Mouse (Mus musculus) kidney, postnatal 36 days (tissue): ENCODE measurements around the gene Cbx5.

Source experiments
- DNase-seq, 2 experiments: peaks; one replicate each; pipeline ENCODE4 v3.0.0; 2021 to 2022; ENCODE audit warnings: mixed read lengths in 2 of 2

The Cbx5 gene

DNA sequence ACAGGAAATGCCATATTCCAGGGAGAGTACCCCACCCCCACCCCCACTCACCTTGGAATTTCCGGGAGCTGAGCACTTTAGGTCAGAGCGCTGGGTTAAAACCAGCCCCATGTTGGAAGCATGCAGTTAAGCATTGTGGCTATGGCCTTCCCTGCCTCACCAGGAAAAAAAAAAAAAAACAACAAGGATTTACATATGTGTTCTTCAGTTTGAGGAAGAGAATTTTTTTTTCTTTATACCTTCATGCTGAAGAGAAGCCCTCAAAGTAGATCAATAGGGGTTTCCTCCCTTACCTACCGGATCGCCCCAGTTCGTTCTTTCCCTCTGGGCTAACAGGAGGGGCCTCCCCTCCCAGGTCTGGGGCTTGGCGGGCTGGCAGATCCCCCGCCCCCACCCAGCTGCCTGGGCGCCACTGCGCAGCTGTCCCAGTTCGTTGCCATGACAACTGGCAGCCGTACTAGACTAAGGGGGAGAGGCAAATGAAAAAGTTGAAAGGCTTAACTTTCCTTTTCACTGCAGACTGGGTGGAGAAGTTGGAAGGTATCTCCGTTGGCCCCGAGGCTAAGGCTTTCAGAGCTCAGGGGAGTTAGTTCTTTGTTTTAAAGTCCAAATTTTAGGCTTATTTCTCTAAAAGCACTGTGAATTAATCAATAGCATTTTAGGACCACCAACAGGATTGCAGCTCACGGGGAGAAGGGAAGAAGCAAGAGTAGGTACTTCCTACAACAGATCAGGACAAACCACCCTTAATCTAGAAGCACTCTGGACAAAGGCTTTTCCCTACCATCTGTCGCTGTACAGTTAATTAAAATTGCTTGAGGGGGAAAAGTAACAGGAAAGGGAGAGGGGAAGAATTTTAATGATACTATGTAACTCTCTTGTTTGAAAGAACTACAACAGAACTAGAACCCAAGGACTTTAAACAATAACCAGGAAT is 24.4 kb downstream of the Cbx5 start:
- DNase-seq = peak; percentile 92

DNA sequence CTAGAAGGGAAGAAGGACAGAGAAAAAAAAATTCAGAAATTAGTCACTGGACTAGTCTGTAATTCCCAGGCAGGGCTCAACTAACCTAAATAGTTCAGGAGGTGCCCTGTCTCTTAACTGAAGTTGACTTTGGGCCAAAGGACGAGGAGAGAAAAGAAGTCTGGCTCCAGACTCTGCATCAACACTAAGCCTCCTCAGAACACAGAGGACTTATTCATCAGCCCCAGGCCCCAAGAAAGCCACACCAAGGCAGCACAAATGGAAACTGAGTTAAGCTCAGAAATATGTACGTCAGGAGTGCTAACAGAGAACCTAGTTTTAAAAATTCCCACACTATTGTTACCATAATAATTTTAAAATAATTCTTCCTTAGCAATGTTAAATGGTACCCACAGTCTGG is 25.5 kb downstream of the Cbx5 start:
- DNase-seq = no peak

DNA sequence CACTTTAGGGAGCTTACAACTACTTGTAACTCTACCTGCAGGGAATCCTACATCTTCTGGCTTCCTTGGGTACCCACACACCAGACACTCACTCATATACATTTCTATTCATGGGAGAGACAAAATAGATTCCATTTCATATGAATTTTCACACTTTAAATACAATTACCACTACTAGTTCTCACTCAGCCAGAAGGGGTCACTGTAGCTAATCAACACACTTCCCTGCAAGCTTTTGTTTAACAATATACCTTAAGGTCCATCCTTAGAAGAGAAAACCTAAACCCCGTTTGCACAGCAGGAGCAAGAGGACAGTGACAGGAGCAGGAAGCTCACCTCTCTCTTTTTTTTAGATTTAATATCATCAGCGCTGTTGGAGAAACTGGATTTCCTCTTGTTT is 34.5 kb downstream of the Cbx5 start:
- peak; percentile 32 to 43 for DNase-seq

DNA sequence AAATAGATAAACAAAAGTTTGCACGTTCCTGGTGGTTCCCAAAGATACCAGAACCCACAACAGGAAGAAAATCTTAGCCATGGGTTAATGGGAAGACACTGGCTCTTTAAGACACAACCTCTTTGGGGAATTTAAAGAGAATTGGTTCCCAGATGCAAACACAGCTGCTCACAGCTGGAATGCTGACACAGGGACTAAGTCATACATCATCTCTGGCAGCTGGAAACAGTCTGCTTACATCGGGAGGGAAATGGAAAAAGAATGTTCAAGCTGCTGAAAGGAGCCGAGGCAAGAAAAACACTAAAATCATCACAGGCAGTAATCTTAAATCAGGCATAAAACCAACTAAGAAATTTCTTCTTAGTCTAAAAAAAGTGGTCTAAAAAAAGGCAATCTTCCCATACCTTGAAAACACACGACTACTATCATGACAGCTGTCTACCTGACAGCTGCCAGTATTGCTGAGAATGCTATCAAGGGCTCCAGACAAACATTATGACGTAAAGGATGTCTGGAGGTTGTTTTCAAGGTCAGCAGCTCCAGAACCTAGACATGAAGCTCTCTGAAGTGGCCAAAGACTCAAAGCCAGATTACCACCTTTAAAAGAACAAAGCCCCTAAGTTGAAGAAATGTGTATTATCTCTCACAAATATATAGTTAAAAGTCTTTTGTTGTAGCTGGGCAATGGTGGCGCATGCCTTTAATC is 37.4 kb downstream of the Cbx5 start:
- peak; percentile 59 to 74 for DNase-seq

DNA sequence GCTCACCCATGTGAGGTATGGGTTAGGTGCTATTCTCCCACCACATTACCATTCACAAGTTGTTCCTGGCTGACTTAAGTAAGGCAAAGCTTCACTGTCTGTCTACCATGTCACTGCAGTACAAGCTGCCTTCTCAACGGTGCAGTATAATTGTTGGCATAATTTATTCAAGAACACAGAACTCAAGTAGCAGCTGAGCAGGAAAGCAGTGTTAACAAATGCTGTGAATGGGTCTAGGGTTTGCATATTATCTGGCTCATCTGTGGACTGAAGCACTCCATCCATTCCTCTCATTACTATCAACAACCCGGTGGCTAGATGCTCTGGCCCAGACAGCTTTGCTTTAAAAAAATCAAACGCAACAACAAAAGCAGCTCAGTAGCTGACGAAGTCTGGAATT is 41.8 kb downstream of the Cbx5 start:
- no peak for DNase-seq

DNA sequence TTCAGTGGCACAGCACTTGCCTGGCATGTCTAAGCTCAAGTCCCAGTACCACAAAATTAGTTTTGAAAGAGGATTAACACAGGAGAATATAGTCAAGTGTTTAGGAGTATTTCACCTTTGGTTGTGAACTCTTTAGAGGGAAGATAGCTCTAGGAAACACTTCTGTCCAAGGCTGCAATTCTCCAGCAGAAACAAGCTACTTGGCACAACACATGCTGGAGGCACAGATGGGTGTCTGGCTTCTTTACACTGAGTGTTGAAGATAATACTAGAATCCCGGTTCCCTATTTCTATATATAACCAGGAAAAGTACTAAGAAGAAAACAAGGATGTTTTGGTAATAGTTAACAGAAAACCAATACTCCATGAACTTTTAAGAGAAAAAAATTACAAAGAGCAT is 42.8 kb downstream of the Cbx5 start:
- no peak for DNase-seq

DNA sequence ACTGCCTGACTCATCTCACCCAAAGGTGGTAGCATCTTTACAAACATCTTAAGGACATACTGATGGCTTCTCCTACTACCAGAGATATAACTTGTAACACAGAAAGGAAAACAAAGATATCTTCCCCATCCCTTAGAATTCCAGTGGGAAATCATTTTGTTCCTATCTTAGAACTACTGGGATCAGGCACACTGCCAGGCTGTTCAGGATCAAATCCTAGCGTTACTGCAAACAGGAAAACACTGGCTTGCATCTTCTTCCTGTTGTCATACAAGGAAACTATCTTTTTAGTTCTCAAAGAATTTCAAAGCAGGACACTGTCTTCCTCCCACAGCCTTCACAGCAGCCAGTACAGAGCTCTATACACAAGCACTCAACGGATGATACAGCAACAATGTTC is 46.0 kb downstream of the Cbx5 start:
- peak; percentile 83 to 85 for DNase-seq

DNA sequence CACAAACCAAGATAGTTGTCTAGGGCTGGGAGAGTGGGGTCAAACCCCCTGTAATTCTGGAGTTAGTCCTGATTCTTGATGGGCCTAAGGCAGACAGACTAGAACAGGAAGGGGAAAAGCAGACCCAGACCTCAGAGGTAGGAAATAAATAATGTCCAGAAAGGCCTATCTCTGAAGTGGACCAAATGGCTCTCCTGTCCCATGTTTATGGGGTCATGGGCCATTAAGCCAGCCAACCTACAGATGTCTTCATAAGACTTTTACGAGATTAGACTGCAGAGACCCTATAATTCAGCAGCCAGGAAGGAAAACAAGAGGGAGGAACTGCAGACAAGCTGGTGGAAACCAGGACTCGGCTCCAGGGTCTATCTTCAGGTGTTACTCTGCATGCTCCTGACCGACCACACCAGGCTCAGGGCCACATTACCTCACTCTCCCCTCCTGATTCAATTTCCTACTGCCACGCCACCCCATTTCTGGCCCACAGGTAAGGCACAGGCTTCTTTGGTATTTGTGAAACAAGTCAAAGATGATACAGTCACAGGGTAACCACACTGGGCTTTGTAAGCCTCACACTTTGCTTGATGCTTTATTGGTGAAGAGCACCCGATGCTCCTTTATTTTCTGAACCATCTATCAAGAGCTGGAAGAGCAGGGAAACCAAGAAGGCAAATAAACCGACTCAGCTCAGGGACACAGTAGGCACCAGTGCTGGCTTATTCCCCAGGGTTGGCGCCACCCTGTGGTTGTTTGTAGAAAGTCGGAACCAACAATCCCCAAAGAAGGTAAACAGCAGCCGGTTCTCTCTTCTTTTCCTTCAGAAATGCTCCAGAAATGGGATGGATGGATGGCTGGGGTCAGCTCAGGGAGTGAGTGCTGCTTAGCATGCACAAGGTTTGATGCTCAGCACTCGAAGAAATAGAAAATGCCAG is 48.8 kb downstream of the Cbx5 start:
- DNase-seq = peak; percentile 31 to 83

DNA sequence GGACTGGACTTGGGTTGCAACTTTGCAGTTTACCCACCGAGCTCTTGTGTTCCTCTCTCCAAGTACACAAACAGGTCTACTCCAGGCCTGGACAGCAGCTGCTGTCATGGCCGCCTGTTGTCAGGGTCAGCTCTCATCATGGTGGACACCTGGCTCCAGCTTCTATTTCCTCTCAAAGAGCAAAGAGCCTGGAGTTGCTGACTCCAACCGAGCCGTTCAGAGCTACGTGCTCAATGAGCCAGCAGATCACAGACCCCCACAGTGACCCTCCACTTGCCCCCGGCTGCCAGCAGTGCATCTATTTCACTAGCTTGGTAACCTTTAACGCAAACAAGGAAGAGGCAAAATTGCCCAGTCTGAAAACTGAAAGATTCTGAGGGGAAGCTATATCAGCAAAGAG is 49.5 kb downstream of the Cbx5 start:
- no peak for DNase-seq

DNA sequence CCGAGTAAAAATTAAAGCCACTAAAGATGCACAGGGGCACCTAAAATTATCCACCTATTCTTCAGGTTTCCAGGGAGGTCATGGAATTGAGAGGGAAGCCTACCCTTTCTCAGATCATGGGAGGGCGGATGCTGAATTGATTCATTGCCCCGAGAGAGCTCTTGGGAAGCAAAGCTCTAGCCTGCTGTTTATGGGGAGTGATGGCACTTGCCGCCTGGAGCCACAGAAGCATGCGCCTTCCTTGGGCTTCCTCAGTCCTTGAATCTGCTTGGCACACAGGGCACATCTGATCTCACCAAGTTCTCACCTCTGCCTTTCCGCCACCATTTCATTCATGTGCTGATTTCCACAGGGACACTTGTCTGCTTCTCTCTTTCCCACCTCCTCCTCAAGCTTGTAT is 51.8 kb downstream of the Cbx5 start:
- DNase-seq = no peak

DNA sequence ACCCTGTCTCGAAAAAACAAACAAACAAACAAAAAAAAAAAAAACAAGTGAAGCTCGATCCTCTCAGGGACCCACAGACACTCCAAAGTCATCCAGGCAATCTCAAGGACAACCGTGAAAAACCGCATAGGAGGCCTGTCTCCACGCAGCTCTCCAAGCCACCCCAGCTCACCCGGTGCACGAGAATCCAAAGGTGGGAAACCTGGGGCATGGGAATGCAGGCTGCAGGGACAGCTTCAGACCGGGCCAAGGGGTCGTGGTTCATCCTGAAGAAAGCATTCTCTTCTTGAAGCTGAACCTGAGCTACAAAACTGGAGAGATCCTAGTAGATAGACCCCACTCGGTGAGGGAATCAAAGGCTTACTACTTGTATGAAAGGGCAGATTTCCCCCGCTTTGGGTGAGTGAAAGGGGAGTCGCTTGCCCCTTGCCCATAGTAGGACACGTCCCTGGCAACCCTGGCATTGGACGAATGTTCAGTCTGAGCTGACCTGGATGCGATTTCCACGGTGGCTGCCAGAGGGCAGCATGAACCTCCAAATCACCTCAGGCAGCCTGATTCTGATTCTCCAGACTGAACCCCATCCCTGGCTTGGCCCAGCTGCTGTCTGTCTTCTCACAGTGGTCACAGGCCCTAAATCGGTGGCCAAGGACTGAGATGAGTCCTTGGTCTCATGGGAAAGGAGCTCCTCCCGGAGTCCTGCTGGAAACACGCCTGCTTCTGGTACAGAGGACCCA is 54.0 kb downstream of the Cbx5 start:
- peak; percentile 54 to 82 for DNase-seq

DNA sequence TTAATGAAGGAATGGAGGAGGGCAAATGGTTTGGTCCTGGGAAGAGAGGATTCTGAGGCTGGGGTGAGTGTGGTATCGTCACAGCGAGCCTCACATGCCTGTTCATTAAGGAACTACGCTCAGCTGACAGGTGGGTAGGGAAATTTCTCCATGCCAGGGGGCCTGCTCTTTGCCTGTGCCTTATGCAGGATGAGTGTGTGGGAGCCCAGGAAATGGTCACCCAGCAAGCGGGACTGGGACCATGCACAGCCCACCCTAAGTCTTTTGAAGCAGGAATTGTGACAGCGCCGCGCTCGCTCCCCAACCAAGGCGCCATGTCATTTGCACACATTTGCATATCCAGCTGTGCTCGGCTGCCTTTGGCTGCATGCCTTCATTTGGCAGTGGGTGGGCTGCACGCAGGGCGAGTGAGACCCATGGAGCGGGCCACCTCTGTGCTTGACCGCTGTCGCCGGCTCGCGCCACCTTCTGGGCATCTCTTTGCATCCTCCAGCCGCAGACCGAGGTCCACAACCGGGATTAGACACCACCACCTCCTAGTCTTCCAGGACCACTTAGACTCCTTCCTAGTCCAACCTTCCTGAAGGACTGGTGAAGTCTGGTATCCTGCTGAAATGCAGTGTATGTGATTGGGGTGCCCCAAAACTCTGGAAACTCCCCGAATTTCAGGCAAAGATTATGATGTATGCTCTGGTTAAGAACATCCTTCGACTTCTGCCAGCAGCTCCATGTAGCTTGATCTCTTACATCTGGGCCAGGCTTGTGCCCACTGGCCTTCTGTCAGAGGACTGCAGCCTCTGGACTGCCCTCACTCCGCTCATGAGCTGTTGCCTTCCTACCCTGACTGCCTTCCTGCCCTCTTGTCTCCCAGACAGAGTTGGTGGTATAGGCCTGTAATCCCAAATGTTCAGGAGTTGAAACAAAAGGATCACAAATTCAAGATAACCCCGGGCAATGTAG is 55.7 kb downstream of the Cbx5 start:
- DNase-seq = peak in 1 of 2 experiments; percentile 59

DNA sequence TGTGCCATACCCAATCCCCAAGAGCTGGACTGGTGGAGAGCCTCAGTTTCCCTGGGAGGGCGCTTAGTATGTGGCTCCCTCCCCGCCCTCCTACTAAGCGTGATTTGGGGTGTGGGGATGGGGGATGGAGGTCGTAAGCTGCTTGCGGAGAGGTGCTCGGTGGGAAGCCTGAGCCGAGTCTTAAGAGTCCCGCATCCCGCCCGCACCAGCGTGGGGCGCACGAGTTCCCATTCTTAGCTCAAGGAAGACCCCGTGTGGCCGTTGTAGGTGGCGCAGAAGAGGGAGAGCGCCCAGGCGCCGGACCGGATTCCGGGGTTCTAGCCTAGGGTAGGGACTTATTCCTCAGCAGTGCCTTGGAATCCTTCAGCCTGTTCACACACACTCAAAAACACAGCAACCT is 56.5 kb downstream of the Cbx5 start:
- DNase-seq = peak; percentile 68 to 85

DNA sequence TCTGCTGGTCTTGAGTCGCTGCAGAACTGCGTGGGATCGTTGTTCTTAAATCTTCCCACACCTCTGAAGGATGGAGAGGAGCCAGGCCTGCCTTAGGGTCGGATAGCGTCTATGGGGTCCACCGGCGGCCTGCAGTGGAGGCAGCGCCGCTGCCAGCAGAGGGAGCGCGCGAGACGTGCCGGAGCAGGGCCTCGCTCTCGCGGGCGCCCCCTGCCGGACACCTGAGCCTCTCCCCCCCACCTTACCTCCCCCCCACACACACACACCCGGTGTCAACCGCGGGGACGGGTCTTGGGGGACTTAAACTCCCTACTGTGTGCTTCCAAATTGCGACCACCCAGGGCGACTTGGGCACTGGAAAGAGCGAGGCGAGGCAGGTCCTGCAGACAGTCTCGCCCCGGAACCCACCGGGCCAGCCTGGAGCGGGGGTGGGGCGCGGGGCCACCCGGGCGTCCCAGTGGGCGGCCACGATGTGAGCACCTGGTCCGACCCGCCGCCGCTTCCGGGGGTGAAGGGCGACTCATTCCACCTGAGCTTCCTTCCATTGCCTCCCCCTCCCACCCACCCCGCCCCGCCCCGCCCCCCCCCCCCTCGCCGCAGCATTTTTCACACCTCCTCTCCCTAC is 57.3 kb downstream of the Cbx5 start:
- peak; percentile 79 to 97 for DNase-seq

DNA sequence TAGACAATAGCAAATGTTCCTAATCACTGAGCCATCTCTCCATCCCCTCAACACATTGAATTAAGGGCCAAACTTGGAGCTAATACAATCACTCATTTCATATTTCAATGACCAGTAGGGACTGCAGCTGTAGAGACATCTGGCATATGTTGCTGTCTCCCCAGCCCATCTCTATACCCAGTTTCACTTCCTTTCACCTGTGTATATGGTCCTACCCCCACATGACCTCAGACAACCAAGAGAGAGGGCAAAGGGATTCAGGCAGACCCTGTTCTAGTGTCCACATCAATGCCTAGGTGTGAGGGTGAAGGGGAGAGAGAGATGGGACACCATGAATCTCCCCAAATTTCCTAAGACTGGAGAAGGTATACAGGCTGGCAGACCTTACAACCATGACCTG is 59.2 kb downstream of the Cbx5 start:
- no peak for DNase-seq

DNA sequence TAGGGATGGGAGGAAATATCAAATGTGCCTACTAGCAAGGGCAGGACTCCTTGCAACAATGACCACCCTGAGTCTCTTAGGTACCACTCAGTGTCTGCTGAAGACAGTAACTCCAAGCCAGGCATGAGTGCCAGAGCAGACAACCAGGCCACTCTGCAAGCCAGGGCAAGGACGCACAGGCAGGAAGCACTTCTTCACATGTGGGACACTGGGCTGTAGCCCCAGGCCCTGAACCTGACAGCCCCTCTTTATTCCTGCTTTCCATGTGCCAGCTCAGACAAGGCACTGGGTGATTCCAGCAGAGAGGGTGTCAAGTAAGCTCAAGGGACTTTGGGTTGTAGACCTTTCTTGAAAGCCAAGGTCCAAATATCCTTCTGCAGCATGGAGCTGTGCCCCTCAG is 60.8 kb downstream of the Cbx5 start:
- DNase-seq = no peak

DNA sequence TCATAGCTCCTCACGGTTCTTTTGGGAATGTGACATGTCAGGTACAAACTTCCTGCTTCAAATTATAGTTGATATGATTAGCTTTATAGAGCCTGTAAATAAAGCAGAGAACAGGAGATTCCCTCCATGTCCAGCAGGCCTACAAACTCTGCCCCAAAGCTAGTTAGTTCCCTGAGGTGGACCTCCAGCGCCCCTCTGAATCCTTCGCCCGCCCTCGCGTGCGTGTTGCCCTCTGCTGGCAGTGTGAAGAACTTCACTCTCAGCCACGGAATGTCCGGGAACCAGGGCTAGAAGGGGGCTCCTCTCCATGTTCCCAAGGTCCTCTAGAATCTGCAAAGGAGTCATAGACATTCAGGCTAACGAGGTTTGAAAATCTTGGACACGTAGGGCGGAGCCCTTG is 61.5 kb downstream of the Cbx5 start:
- peak in 1 of 2 experiments; percentile 65 for DNase-seq

DNA sequence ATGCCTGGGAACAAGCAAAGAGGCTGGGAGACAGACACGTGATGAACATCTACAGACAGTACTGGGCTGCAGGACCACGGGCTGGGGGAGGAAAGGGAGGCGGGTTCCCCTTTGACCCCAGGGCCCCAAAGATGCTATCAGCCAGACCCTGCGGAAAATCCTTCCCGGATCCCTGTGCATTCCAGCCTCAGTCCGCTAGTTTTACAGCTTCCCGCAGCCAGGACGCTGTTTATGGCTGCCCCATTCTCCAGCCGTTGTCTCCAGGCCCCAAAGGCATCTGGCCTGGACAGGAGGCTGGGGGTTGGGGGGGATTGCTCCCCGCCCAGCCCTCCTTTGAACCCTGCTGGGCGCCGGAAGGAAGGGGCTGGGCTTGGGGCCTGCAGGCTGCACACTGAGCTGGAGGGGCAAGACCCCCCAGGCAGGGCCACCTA is 62.0 kb downstream of the Cbx5 start:
- no peak for DNase-seq

DNA sequence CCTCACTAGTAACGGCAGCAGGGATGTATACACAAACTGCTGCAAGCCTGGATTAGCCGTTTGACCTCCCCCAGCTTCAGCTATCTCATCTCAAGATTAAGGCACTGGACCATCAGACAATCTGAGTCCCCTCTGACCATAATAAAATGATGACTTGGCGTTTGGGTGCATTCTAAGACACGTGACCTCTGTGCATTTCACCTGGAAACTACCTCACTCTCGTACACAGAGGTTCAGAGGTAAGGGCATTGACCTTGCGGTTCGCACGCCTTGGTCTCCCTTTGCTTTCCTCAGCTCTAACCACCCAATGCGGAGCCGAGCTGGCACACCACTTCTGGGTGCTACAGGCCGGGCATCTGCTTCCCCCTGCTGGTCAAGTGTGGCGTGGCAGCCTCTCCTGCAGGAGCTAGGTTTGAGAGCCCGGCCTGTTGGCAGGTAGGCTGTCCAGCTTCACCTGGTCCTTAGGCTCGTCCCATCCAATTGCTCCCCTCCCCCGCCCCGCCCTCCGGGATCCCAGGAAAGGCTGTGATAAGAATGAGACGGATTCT is 62.7 kb downstream of the Cbx5 start:
- peak; percentile 96 to 98 for DNase-seq

DNA sequence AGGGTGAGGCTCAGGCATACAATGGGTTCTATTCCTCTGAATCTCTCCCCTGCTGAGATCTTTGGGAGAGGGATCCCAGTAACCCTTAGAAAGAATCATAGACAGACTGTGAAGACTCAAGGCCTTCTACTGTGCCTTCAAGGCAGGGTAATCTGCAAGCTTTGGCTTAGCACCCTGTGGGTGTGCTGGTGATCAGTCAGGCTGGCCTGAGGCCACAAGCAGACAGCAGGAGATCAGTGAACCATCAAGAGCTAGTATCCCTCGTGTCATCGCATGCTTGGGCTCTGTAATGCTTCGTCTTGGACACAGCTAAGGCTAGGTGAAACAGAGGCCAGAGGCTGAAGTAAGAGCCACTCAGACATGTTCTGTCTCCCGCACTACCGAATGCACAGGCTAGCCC is 66.4 kb downstream of the Cbx5 start:
- peak; percentile 57 to 60 for DNase-seq
